Mouse (Mus musculus): Measurements from ENCODE around the gene Gm10696.
"Not testable (repeated sequence)": the region's sequence is repeated elsewhere in the genome, so short reads cannot be mapped to it uniquely, and the experiment has no call there.

The Gm10696 gene

GRCm38 (mm10) chr3:94178093-94178492 lies at the start of gene Gm10696:
Gm10696 (minus strand) TSS chr3:94178193.
- DNase-seq (ENCODE audit: low spot score) = not testable (repeated sequence)

DNA sequence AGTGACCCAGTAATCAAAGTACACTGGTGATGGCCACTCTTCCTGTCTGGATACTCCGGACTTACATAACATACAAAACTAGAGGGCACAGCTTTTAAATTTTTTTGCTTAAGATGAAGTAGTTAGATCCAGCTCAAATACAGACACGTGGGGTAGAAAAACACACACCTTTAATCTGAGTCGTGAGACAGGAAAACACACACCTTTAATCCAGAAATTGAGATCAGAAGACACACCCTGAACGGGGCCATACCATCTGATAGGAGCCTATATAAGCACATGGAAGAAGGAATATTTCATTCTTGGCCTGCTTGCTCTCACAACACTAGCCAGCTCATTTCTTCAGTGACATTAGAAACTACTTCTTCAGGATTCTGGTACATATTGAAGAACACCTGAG lies 18.4 kb upstream of the Gm10696 start, which contains the start of gene Gm5286:
Gm5286 (plus strand) TSS at position 301 of the 400 bp plus-strand sequence.
- DNase-seq (ENCODE audit: low spot score) = not testable (repeated sequence)

GRCm38 (mm10) chr3:94167351-94167750 lies 10.6 kb downstream of the Gm10696 start:
- DNase-seq (ENCODE audit: low spot score) = not testable (repeated sequence)
